Mouse (Mus musculus): ENCODE measurements around the gene Kiz. TPM values are rescaled to one million over a fixed set of nuclear protein-coding genes. Genes with fewer than 3 reads are reported as not detected.

Gene Kiz
- polyA plus RNA-seq, 2 experiments: 19.8 to 27.8 TPM

DNA sequence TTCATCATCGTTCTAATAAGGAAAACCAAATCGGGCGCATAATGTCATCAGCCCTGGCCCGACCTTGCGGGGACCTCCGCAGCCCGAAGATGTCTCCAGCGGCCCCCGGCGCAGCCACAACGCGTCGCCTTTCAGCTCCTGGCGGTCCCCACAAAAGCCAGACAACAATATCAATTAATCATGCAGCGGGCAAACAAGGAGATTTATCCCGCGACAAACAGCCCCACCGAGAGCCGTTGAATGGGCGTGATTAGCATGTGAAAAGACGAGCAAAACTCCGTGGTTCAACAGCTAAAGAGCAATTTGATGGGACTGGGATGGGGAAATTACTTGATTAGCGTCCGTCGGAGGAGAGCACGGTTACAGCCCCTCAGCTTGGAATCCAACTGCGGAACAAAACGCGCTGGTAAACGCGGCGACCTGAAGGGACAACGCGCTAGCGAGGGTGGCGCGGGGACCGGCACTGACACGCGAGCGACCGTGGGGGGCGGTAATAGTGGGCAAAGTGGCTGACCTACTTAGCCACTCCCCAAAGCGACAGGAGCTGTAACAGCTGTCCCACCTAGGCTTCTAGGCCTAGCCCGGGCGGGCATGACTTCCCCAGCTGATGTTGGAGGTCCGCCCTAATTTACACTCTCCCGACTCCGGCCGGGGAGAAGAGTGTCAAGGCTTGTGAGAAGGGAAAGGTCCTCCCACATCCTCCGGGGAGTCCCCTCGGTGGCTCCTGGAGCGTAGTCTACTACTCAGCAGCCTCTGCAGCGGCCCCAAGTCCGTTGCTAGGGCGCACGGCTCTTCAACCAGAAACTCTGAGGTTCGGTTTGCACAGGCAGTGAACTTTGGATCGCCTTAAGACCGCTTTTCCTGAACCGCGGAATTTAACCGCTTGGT is 21.1 kb upstream of the Kiz start:
- H3K36me3 ChIP-seq (ENCODE audit: control insufficient read depth, insufficient read depth, low read length): no peaks in the 10 kb centered on the region
- ATAC-seq (ENCODE audit: low FRiP score, low read depth) (peak; percentile 27; the same call in 1 of the 2 replicates), DNase-seq (ENCODE audit: low spot score) (no peak)
- no peak for TF ChIP-seq POLR2A (IDR thresholded peaks at IDR 0.05; ENCODE audit: borderline replicate concordance, extremely low read depth, insufficient read depth, insufficient read length)
- peak overlapping the region; percentile 44 for H3K4me2 ChIP-seq (replicated peaks; ENCODE audit: low read depth, low read length, severe bottlenecking)
- H3K27me3 ChIP-seq (ENCODE audit: control insufficient read depth, insufficient read depth, low read length): peaks cover 85% of the 10 kb centered on the region
- peaks cover 10% of the 10 kb centered on the region; the same call in 1 of the 2 replicates for H3K4me1 ChIP-seq (ENCODE audit: control insufficient read depth, insufficient read depth, low read length)
- no peak overlapping the region for H3K27ac ChIP-seq (replicated peaks; ENCODE audit: low read depth, low read length)
- H3K9me3 ChIP-seq (ENCODE audit: control insufficient read depth, low read length): no peaks in the 10 kb centered on the region
- WGBS: under 1% methylated on average over 63 of the region's 63 CpGs
- H3K4me3 ChIP-seq (replicated peaks; ENCODE audit: low read length): peak overlapping the region; percentile 20
- H3K9ac ChIP-seq (ENCODE audit: low read depth, low read length, severe bottlenecking): no peak overlapping the region

DNA sequence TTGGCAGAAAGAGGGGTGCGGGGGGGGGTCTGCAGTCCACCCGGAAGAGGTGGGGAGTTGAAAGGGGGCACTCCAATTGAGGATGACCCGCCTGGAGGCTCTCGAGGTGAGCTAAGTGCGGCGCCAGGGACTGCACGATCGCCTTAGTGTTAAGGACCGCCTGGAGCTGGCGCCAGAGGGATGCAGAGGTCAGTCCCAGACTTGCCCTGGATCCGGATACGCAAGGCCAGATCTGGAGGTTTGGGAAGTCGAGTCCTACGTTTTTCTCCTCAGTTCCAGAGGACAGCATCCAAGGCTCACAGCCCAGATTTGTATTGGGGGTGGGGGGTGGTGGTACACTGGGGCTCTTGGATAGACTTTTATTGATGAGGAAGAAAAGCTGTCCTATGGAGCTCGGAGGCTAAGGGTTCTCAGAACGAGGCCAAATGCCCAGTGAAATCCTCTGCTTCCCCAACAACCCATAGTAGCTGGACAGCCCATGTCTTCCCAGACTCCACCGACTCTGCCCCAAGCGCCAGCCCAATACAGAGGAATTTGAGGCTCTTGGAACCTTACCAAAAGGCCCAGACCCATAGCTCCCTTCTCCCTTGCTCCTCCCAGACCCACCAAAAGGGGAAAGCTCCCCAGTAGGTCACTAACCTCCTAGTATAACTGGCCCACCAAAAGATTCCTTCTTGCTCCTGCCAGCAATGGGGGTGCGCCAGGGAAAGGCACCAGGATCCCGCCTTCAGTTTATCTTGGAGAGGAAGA is 20.2 kb upstream of the Kiz start:
- no peaks in the 10 kb centered on the region for H3K36me3 ChIP-seq (ENCODE audit: control insufficient read depth, insufficient read depth, low read length)
- no peak overlapping the region for H3K9ac ChIP-seq (ENCODE audit: low read depth, low read length, severe bottlenecking)
- peaks cover 89% of the 10 kb centered on the region for H3K27me3 ChIP-seq (ENCODE audit: control insufficient read depth, insufficient read depth, low read length)
- H3K27ac ChIP-seq (replicated peaks; ENCODE audit: low read depth, low read length): no peak overlapping the region
- peaks cover 10% of the 10 kb centered on the region; the same call in 1 of the 2 replicates for H3K4me1 ChIP-seq (ENCODE audit: control insufficient read depth, insufficient read depth, low read length)
- H3K4me3 ChIP-seq (replicated peaks; ENCODE audit: low read length): peak overlapping the region; percentile 20
- no peak for TF ChIP-seq POLR2A (IDR thresholded peaks at IDR 0.05; ENCODE audit: borderline replicate concordance, extremely low read depth, insufficient read depth, insufficient read length)
- DNase-seq (ENCODE audit: low spot score) (no peak), ATAC-seq (ENCODE audit: low FRiP score, low read depth) (no peak)
- WGBS: 7% methylated on average over 20 of the region's 20 CpGs
- H3K4me2 ChIP-seq (replicated peaks; ENCODE audit: low read depth, low read length, severe bottlenecking): peak overlapping the region; percentile 44
- H3K9me3 ChIP-seq (ENCODE audit: control insufficient read depth, low read length): no peaks in the 10 kb centered on the region

DNA sequence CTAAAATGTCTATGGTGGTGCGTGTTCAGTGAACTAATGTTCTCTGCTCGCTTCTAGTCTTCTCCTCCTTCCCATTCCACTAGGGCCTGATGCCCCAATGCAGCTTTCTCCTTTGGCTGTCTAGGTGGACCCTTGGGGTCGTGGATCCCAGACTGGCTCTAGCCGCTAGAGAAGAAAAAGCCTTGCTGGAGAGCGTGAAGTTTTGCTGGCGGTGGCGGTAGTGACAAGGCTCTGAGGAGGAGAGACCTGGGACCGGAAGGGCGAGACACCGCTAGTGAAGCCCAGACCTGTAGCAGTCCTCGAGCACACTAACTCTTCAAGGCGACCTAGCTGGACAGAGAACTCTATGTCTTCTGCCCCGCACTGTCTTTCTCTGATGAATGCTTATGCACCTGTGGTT is 19.4 kb upstream of the Kiz start:
- Histone ChIP-seq H3K36me3 (ENCODE audit: control insufficient read depth, insufficient read depth, low read length) (no peaks in the 10 kb centered on the region), H3K4me1 (ENCODE audit: control insufficient read depth, insufficient read depth, low read length) (peaks cover 10% of the 10 kb centered on the region; the same call in 1 of the 2 replicates), H3K9me3 (ENCODE audit: control insufficient read depth, low read length) (no peaks in the 10 kb centered on the region), H3K9ac (ENCODE audit: low read depth, low read length, severe bottlenecking) (no peak overlapping the region), H3K27ac (replicated peaks; ENCODE audit: low read depth, low read length) (no peak overlapping the region), H3K4me2 (replicated peaks; ENCODE audit: low read depth, low read length, severe bottlenecking) (no peak overlapping the region), H3K4me3 (replicated peaks; ENCODE audit: low read length) (no peak overlapping the region), H3K27me3 (ENCODE audit: control insufficient read depth, insufficient read depth, low read length) (peaks cover 93% of the 10 kb centered on the region)
- DNase-seq (ENCODE audit: low spot score): no peak
- TF ChIP-seq POLR2A (IDR thresholded peaks at IDR 0.05; ENCODE audit: borderline replicate concordance, extremely low read depth, insufficient read depth, insufficient read length): no peak
- no peak for ATAC-seq (ENCODE audit: low FRiP score, low read depth)
- WGBS: 2% methylated on average over 13 of the region's 13 CpGs

DNA sequence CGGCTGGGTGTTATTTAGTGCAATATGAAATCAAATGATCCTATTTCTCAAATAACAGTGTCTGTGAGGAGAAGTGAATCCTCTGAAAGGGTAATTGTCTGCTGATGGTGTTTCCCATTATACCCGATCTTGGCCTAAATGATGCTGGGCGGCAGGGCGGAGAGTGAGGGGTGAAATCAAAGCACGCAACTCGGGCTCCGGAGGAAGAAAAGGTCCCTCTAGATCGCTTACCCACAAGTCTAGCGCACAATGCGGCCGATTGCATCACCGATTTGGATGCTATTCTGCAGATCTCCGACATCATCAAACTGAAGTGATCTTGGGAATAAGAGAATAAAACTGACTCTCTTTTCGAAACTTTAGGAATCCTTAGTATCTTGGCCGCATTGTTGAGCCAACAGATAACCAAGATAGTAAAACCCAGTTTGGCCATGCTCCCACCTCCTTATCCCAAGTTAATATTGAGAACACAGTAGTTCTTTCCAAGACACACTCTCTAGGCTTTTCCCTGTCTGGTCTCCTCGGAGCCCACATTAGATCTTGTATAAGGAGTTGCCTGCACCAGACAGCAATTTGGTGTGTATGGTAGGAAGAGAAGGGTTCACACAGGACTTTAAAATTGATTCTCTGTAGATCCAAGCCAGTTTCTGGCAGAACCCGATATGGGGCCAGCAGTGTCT is 18.7 kb upstream of the Kiz start:
- no peak for ATAC-seq (ENCODE audit: low FRiP score, low read depth)
- no peak overlapping the region for H3K27ac ChIP-seq (replicated peaks; ENCODE audit: low read depth, low read length)
- H3K4me1 ChIP-seq (ENCODE audit: control insufficient read depth, insufficient read depth, low read length): peaks cover 10% of the 10 kb centered on the region; the same call in 1 of the 2 replicates
- H3K9me3 ChIP-seq (ENCODE audit: control insufficient read depth, low read length): no peaks in the 10 kb centered on the region
- 8% methylated on average over 17 of the region's 17 CpGs for WGBS
- no peak for DNase-seq (ENCODE audit: low spot score)
- H3K27me3 ChIP-seq (ENCODE audit: control insufficient read depth, insufficient read depth, low read length): peaks cover 92% of the 10 kb centered on the region
- H3K36me3 ChIP-seq (ENCODE audit: control insufficient read depth, insufficient read depth, low read length): no peaks in the 10 kb centered on the region
- H3K4me3 ChIP-seq (replicated peaks; ENCODE audit: low read length): no peak overlapping the region
- TF ChIP-seq POLR2A (IDR thresholded peaks at IDR 0.05; ENCODE audit: borderline replicate concordance, extremely low read depth, insufficient read depth, insufficient read length): no peak
- H3K4me2 ChIP-seq (replicated peaks; ENCODE audit: low read depth, low read length, severe bottlenecking): no peak overlapping the region
- no peak overlapping the region for H3K9ac ChIP-seq (ENCODE audit: low read depth, low read length, severe bottlenecking)

DNA sequence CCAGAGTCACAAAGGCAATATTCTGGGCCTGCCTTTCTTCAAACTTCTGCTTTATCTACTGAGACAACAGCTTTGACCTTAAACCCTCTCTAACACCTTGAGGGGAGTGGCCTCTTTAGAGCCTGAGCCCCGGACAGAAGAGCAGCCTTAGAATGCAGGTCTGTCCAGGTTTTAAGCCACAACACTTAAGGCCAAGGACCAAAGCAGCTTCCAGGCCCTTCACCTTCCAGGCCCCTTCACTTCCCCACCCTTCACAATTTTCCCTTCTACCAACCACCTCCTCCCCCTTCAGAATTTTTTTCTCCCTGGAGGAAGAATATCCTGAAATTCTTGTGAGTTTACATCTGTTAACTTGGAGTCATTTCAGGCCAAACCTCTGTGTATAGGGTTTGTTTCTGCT is 18.0 kb upstream of the Kiz start:
- peaks cover 10% of the 10 kb centered on the region; the same call in 1 of the 2 replicates for H3K4me1 ChIP-seq (ENCODE audit: control insufficient read depth, insufficient read depth, low read length)
- ATAC-seq (ENCODE audit: low FRiP score, low read depth): no peak
- H3K36me3 ChIP-seq (ENCODE audit: control insufficient read depth, insufficient read depth, low read length): no peaks in the 10 kb centered on the region
- H3K4me3 ChIP-seq (replicated peaks; ENCODE audit: low read length): no peak overlapping the region
- DNase-seq (ENCODE audit: low spot score): no peak
- H3K9ac ChIP-seq (ENCODE audit: low read depth, low read length, severe bottlenecking): no peak overlapping the region
- H3K9me3 ChIP-seq (ENCODE audit: control insufficient read depth, low read length): no peaks in the 10 kb centered on the region
- 0% methylated on average over 1 of the region's 1 CpGs for WGBS
- peaks cover 89% of the 10 kb centered on the region for H3K27me3 ChIP-seq (ENCODE audit: control insufficient read depth, insufficient read depth, low read length)
- TF ChIP-seq POLR2A (IDR thresholded peaks at IDR 0.05; ENCODE audit: borderline replicate concordance, extremely low read depth, insufficient read depth, insufficient read length): no peak
- no peak overlapping the region for H3K4me2 ChIP-seq (replicated peaks; ENCODE audit: low read depth, low read length, severe bottlenecking)
- H3K27ac ChIP-seq (replicated peaks; ENCODE audit: low read depth, low read length): no peak overlapping the region
